Mouse (Mus musculus) ES-Bruce4 (cell line): Measurements from ENCODE around the gene Fam228b.

ENCODE experiments used
- CTCF ChIP-seq: IDR thresholded peaks from one replicate; pipeline ENCODE4 v1.8.1; 2011; ENCODE audit warnings: low read depth, low read length
- POLR2A ChIP-seq: IDR thresholded peaks from one replicate; pipeline ENCODE4 v1.8.1; 2011; ENCODE audit warnings: low read length; ENCODE audit not compliant: insufficient read depth

- TF ChIP-seq POLR2A (no peak), CTCF (no peak)
Measured at GRCm38 (mm10) chr12:4715606-4716005, 53.5 kb downstream of the Fam228b start.
